Mouse (Mus musculus) olfactory bulb, adult 2 months (tissue): ENCODE measurements around the gene Cstb.

Experiments
- CTCF ChIP-seq: fragments of 200-500 bp; IDR thresholded peaks from 2 replicates; pipeline ENCODE4 v1.5.1; 2012; ENCODE audit warnings: low read depth, mild to moderate bottlenecking, low read length, moderate library complexity; ENCODE audit not compliant: insufficient read depth
- POLR2A ChIP-seq: fragments of 200-500 bp; IDR thresholded peaks from 2 replicates; pipeline ENCODE4 v1.6.1; 2012; ENCODE audit warnings: mild to moderate bottlenecking, low read depth, low read length, moderate library complexity; ENCODE audit not compliant: insufficient read depth

GRCm38 (mm10) chr10:78446195-78446594, 20.7 kb downstream of the Cstb start:
- TF ChIP-seq CTCF (no peak), POLR2A (no peak)
